Mouse (Mus musculus): ENCODE results near the gene Kif3a.

- TF ChIP-seq CTCF (IDR thresholded peaks at IDR 0.05; ENCODE audit: insufficient read depth, low read depth, low read length): no peak
- TF ChIP-seq POLR2A (IDR thresholded peaks at IDR 0.05; ENCODE audit: insufficient read depth, low read depth, low read length): no peak
These were observed 46.8 kb upstream of the Kif3a start for GRCm38 (mm10) chr11:53520122-53520978.
